Mouse (Mus musculus) testis, adult 2 months (tissue): ENCODE measurements at regions not wholly inside any gene's neighbourhood (a gene's known extent, or its start where the extent isn't known, plus 50 kb on each side); places are given as distances from the start of the nearest gene placed in this dataset.

Source experiments
- H3K27ac ChIP-seq: fragments of 200-500 bp; 2 replicates; pipeline ENCODE4 v1.5.1; 2012; ENCODE audit warnings: low read depth, low read length; ENCODE audit not compliant: control insufficient read depth, insufficient read depth
- H3K27me3 ChIP-seq: fragments of 200-500 bp; 2 replicates; pipeline ENCODE4 v1.6.1; 2012; ENCODE audit warnings: mild to moderate bottlenecking, low read length, moderate library complexity; ENCODE audit not compliant: control insufficient read depth, insufficient read depth
- H3K36me3 ChIP-seq: fragments of 200-500 bp; 2 replicates; pipeline ENCODE4 v1.6.1; 2012; ENCODE audit warnings: mild to moderate bottlenecking, low read length; ENCODE audit not compliant: control insufficient read depth, insufficient read depth
- H3K4me1 ChIP-seq: fragments of 200-500 bp; 2 replicates; pipeline ENCODE4 v1.6.1; 2012; ENCODE audit warnings: low read length; ENCODE audit not compliant: control insufficient read depth, insufficient read depth
- H3K4me3 ChIP-seq: fragments of 200-500 bp; 2 replicates; pipeline ENCODE4 v1.5.1; 2012; ENCODE audit warnings: low read depth, mild to moderate bottlenecking, low read length, moderate library complexity, mixed read lengths; ENCODE audit not compliant: control insufficient read depth
- CTCF ChIP-seq: fragments of 200-500 bp; IDR thresholded peaks from 2 replicates; pipeline ENCODE4 v1.5.1; 2012; ENCODE audit warnings: low read depth, mild to moderate bottlenecking, inconsistent platforms, low read length, moderate library complexity; ENCODE audit not compliant: control insufficient read depth, insufficient read depth, insufficient replicate concordance
- POLR2A ChIP-seq: fragments of 200-500 bp; IDR thresholded peaks from 2 replicates; pipeline ENCODE4 v1.6.1; 2012; ENCODE audit warnings: low read depth, mild to moderate bottlenecking, inconsistent platforms, low read length, moderate library complexity; ENCODE audit not compliant: control insufficient read depth

DNA sequence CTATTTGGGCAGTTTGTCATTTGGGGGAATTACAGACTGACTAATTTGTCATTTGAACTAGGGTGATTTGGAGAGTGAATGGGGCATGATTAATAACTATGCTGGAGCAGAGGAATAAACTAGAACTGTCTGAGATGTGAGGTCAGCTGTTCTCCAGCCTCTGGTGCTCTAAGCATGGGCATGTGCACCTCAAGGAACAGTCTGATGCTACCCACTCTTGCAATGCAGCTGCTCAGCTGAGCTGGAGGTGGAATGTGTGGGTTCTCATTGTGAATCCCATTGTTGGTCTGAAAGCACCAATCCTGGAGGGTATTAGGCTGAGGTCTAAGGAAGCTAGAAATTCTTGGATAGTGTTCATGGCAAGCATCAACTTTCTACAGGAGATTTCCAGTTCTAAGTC lies 192.8 kb upstream of the Slc30a5 start:
- Histone ChIP-seq H3K4me1 (no peaks in the 10 kb centered on the region), H3K36me3 (no peaks in the 10 kb centered on the region), H3K27me3 (no peaks in the 10 kb centered on the region), H3K27ac (no peak overlapping the region), H3K4me3 (no peak overlapping the region)
- TF ChIP-seq CTCF = no peak

DNA sequence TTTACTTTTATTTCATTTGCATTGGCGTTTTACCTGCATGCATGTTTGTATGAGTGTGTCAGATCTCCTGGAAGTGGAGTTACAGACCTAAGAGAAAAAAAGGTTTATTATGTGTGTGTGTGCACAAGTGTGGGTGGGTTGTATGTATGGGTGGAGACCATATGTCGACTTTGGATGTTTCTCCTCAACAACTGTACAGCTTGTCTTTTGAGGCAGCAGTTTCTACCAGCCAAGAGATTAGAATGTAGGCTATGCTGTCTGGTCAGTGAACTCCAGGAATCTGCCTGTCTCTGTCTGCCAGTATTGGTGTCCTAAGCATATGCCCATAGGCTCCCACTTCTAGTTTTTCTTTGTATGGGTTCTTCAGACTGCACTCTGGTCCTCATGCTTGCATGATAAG lies 192.3 kb upstream of the Slc30a5 start:
- Histone ChIP-seq H3K4me3 (no peak overlapping the region), H3K4me1 (no peaks in the 10 kb centered on the region), H3K27ac (no peak overlapping the region), H3K27me3 (no peaks in the 10 kb centered on the region), H3K36me3 (no peaks in the 10 kb centered on the region)
- TF ChIP-seq CTCF (no peak), POLR2A (no peak)

DNA sequence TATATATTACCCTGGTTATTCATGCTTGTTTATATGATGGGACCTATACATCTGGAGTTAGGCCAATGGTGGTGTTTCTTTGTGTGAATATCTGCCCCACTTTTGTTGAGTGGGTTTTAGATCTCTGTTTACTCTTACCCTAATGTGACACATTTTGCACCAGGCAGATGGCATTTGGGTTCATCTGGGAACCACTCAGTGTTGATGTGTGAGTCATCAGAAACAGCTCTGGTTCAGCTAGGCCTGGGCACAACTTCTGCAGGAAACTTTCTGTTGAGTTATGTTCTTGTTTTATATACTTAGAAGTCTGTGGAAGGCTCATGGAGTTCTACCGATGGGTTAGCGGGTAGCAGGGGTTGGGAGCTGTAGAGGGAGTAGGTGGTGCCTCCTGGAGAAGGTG lies 191.7 kb upstream of the Slc30a5 start:
- Histone ChIP-seq H3K4me1 (no peaks in the 10 kb centered on the region), H3K27ac (no peak overlapping the region), H3K36me3 (no peaks in the 10 kb centered on the region), H3K4me3 (no peak overlapping the region), H3K27me3 (no peaks in the 10 kb centered on the region)
- no peak for TF ChIP-seq POLR2A
- no peak for TF ChIP-seq CTCF

DNA sequence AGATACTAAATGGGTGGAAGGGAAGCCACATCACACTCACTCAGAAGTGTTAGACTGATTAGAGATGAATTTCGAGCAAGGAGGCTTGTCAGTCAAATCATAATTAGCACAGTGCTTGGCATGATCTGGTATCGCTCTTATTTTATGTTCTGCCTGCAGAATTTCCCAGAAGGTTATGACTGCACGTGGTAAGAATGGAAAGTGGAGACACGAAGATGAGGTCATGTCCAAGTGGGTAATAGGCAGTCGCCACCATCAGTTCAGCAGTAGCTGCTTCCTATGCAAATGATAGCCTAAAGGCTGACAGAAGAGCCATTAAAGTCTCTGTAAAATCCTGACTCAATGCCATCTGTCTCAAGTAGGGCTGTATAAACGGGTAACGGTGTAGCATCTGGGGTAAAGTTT lies 186.0 kb upstream of the Slc30a5 start:
- no peaks in the 10 kb centered on the region for H3K36me3 ChIP-seq
- H3K4me3 ChIP-seq = no peak overlapping the region
- no peak for TF ChIP-seq CTCF
- TF ChIP-seq POLR2A = no peak
- H3K27ac ChIP-seq = no peak overlapping the region
- H3K4me1 ChIP-seq = no peaks in the 10 kb centered on the region
- H3K27me3 ChIP-seq = no peaks in the 10 kb centered on the region

DNA sequence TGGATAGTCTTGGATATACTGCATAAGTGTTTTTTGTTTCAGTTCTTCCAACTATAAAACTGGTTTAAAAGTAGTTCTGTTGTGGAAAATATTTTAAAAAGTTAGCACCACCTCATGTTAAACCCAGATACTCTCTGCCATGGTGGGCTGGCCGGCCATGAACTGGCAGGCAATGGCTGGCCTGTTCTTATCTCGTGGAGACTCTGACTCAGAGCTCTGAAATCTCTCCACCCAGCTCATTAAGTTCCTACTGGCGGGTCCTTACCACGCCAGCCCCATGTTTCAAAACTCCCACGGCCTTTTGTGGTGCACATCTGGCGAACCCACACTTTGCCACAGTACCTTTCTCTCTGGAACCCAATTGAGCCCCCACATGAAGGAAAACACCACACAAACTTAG lies 183.8 kb upstream of the Slc30a5 start:
- Histone ChIP-seq H3K4me1 (no peaks in the 10 kb centered on the region), H3K36me3 (no peaks in the 10 kb centered on the region), H3K27me3 (no peaks in the 10 kb centered on the region), H3K4me3 (no peak overlapping the region), H3K27ac (no peak overlapping the region)
- TF ChIP-seq CTCF = no peak
- TF ChIP-seq POLR2A = no peak

DNA sequence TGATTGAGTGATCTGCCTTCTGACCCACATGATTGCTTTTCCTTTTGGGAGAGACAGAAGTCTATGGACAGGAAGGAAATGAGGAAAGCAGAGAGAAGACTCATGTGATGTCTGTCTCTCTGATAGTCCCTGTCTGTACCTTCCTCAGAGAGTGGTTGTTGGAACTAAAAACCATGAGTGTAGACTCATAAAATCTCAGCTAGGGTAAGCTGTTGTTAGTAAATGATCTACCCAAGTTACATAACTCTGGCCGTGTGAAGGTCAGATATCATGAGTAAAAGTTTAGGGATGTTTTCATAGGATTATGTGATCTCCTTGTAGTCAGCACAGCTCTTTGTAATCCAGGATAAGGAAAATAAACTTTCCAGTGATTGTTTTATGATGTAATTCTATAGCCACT lies 183.0 kb upstream of the Slc30a5 start:
- TF ChIP-seq POLR2A (no peak), CTCF (no peak)
- H3K27me3 ChIP-seq = no peaks in the 10 kb centered on the region
- no peaks in the 10 kb centered on the region for H3K4me1 ChIP-seq
- H3K27ac ChIP-seq = no peak overlapping the region
- no peaks in the 10 kb centered on the region for H3K36me3 ChIP-seq
- no peak overlapping the region for H3K4me3 ChIP-seq

DNA sequence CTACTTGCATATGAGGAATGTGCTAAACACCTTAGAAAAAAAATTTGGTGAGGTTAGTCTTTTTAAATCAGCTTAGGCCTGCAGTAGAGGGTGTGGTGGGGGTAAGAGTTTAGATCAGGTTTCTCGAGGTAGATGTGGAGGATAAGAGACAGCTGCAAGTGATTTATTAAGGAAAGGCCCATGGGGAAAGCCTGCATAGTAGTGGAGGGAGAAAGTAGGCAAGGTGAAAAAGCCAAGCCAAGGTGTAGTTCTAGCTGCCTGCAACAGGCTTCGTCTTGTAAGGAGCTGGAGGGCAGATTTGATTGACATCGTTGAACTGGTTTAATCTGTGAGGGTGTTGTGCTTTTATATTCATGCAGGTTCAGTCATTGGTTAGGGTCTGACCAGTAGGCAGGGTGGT lies 182.2 kb upstream of the Slc30a5 start:
- H3K36me3 ChIP-seq = no peaks in the 10 kb centered on the region
- H3K4me1 ChIP-seq = no peaks in the 10 kb centered on the region
- no peak overlapping the region for H3K27ac ChIP-seq
- TF ChIP-seq POLR2A = no peak
- TF ChIP-seq CTCF = no peak
- H3K4me3 ChIP-seq = no peak overlapping the region
- H3K27me3 ChIP-seq = no peaks in the 10 kb centered on the region

DNA sequence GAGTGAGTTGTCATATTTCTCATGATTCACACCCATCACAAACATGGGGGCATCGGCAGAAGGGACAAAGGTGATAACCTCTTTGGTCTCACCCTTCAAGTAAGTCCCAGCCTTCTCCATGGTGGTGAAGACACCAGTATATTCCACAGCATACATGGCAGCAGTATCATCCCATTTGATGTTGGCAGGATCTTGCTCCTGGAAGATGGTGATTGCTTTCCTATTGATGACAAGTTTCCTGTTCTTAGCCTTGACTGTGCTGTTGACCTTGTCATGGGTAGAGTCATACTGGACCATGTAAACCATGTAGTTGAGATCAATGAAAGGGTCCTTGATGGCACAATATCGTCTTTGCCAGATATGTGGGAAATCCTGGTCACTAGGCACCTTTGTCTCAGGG lies 180.4 kb upstream of the Slc30a5 start:
- no peak for TF ChIP-seq POLR2A
- TF ChIP-seq CTCF = no peak
- Histone ChIP-seq H3K27me3 (no peaks in the 10 kb centered on the region), H3K4me3 (no peak overlapping the region), H3K27ac (no peak overlapping the region), H3K4me1 (no peaks in the 10 kb centered on the region), H3K36me3 (no peaks in the 10 kb centered on the region)
